Mouse (Mus musculus) hindbrain, embryonic 11.5 days (tissue): ENCODE data around the gene Hist2h3c2. TPM values are rescaled to one million over a fixed set of nuclear protein-coding genes. Genes with fewer than 3 reads are reported as not detected.
"Not testable (repeated sequence)": the region's sequence is repeated elsewhere in the genome, so short reads cannot be mapped to it uniquely, and the experiment has no call there.

Experiments used
- ATAC-seq: fragments of 200-750 bp; cut with Nextera tagmentation; 2 replicates; pipeline ENCODE4 v1.8.0; 2017; ENCODE audit warnings: mild to moderate bottlenecking, moderate TSS enrichment, moderate library complexity; ENCODE audit not compliant: low FRiP score
- DNase-seq: peaks from one replicate; pipeline ENCODE4 v3.0.0-alpha.2; 2015; ENCODE audit warnings: low spot score
- H3K27ac ChIP-seq: fragments of 300-500 bp; sonication (generic); 2 replicates; pipeline ENCODE4 v1.5.1; 2014; ENCODE audit warnings: mild to moderate bottlenecking, low read depth, low read length
- H3K27me3 ChIP-seq: fragments of 300-500 bp; sonication (generic); 2 replicates; pipeline ENCODE4 v1.6.1; 2014; ENCODE audit warnings: mild to moderate bottlenecking, low read length, moderate library complexity, mixed read lengths; ENCODE audit not compliant: control insufficient read depth, insufficient read depth
- H3K36me3 ChIP-seq: fragments of 300-500 bp; sonication (generic); 2 replicates; pipeline ENCODE4 v1.6.1; 2014; ENCODE audit warnings: mild to moderate bottlenecking, low read length, moderate library complexity, mixed read lengths; ENCODE audit not compliant: control insufficient read depth, insufficient read depth
- H3K4me1 ChIP-seq: fragments of 300-500 bp; sonication (generic); replicated peaks from 2 replicates; pipeline ENCODE4 v1.6.1; 2014; ENCODE audit warnings: low read length, mixed read lengths; ENCODE audit not compliant: control insufficient read depth, insufficient read depth
- H3K4me2 ChIP-seq: fragments of 300-500 bp; sonication (generic); replicated peaks from 2 replicates; pipeline ENCODE4 v1.6.1; 2014; ENCODE audit warnings: mild to moderate bottlenecking, low read depth, low read length
- H3K4me3 ChIP-seq: fragments of 300-500 bp; sonication (generic); 2 replicates; pipeline ENCODE4 v1.5.1; 2014; ENCODE audit warnings: low read depth, low read length
- H3K9ac ChIP-seq: fragments of 300-500 bp; sonication (generic); 2 replicates; pipeline ENCODE4 v1.6.1; 2014; ENCODE audit warnings: low read depth, low read length
- H3K9me3 ChIP-seq: fragments of 300-500 bp; sonication (generic); 2 replicates; pipeline ENCODE4 v1.6.1; 2016; ENCODE audit warnings: low read length; ENCODE audit not compliant: control insufficient read depth
- WGBS: fragments of 180-500 bp; shearing (Covaris S2); extraction: QIAGEN DNeasy Blood & Tissue Kit; methylation state at CpG from one replicate; pipeline ENCODE4 v1.1.7; 2014; 5-methylcytosine and 5-hydroxymethylcytosine counted together
- polyA plus RNA-seq: library from polyadenylated mRNA; unstranded; fragments of >200 nt; fragmentation: Nextera tagmentation; extraction: Ambion mirVana; gene quantifications from 2 replicates; pipeline ENCODE4 v1.2.1, GENCODE M21; 2014

Gene Hist2h3c2
- polyA plus RNA-seq, 1 experiment from 2014 or later: 8.4 TPM

DNA sequence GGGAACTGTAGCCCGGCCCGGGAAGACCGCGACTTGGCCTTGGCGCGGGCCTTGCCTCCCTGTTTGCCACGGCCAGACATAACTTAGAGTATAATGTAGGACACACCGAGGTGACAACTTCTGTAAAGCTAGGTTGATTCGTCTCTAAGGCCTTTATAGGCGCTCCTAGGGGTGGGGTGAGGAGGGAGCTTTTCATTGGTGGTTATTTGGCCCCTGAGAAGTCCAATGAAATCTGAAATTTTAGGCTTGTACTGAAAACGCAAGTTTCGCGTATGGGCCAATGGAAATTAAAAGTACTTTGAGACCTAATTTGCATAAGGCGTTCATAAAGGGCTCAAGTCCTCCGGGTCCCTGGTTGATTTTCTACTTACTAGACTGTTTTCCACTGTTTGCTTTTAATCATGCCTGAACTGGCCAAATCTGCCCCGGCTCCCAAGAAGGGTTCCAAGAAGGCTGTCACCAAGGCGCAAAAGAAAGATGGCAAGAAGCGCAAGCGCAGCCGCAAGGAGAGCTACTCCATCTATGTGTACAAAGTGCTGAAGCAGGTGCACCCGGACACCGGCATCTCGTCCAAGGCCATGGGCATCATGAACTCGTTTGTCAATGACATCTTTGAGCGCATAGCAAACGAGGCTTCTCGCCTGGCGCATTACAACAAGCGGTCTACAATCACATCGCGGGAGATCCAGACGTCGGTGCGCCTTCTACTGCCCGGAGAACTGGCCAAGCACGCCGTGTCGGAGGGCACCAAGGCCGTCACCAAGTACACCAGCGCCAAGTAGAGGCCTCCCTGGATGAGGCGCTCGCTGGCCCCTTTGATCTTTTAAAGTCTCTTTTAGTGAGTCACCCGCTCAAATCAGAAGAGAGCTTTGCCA, 17.9 kb downstream of the Hist2h3c2 start, which contains the start of the genes Hist2h2ac and Hist2h2be:
Gene Hist2h2ac (minus strand): TSS at position 116 of the 875 bp plus-strand sequence.
Gene Hist2h2be (plus strand): TSS at position 355 of the 875 bp plus-strand sequence.
- DNase-seq: peak; percentile 83
- Histone ChIP-seq H3K4me1 (peaks cover 6% of the 10 kb centered on the region), H3K27me3 (no peaks in the 10 kb centered on the region), H3K9me3 (no peaks in the 10 kb centered on the region), H3K9ac (peak within 1 kb of the TSS; percentile 84), H3K4me3 (peak within 1 kb of the TSS; percentile 62), H3K27ac (peak within 1 kb of the TSS; percentile 96), H3K4me2 (peak within 1 kb of the TSS; percentile 87), H3K36me3 (no peaks in the 10 kb centered on the region)
- WGBS: under 1% methylated on average over 43 of the region's 43 CpGs
- ATAC-seq: peak; percentile 82

DNA sequence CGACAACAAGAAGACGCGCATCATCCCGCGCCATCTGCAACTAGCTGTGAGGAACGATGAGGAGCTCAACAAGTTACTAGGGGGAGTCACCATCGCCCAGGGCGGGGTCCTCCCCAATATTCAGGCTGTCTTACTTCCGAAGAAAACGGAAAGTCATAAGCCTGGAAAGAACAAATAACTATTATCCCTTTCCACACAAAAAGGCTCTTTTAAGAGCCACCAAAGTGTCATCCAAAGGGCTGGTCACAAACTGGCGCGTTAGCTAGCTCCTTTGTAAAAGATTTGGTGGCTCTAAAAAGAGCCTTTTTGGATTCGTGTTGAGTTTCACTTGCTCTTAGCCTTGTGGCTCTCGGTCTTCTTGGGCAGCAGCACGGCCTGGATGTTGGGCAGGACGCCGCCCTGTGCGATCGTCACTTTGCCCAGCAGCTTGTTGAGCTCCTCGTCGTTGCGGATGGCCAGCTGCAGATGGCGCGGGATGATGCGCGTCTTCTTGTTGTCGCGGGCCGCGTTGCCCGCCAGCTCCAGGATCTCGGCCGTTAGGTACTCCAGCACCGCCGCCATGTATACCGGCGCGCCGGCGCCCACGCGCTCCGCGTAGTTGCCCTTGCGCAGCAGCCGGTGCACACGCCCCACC, 18.7 kb downstream of the Hist2h3c2 start:
- H3K9me3 ChIP-seq: not testable (repeated sequence)
- H3K9ac ChIP-seq: peak overlapping the region; percentile 84

DNA sequence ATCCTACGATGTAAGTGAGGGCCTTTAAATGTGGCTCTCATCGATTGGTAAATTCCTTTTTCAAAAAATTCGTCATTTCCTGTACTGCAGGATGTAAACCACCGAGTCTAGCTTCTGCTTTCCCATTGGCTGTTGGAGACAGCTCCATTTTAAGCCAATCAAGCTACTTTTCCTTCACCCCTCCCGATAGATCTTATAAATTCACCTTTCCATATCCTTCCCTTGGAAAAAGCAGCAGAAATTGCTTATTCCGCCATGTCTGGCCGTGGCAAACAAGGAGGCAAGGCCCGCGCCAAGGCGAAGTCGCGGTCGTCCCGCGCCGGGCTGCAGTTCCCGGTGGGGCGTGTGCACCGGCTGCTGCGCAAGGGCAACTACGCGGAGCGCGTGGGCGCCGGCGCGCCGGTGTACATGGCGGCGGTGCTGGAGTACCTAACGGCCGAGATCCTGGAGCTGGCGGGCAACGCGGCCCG, 19.2 kb downstream of the Hist2h3c2 start, which contains the start of the genes Bola1 and Hist2h2ab:
Gene Bola1 (minus strand): TSS at position 49 of the 470 bp plus-strand sequence.
Gene Hist2h2ab (plus strand): TSS at position 205 of the 470 bp plus-strand sequence.
- Histone ChIP-seq H3K27ac (peak within 1 kb of the TSS; percentile 96), H3K36me3 (no peaks in the 10 kb centered on the region), H3K27me3 (no peaks in the 10 kb centered on the region), H3K4me2 (peak within 1 kb of the TSS; percentile 87), H3K9me3 (no peaks in the 10 kb centered on the region), H3K9ac (peak within 1 kb of the TSS; percentile 84), H3K4me1 (peaks cover 6% of the 10 kb centered on the region), H3K4me3 (peak within 1 kb of the TSS; percentile 62)
- under 1% methylated on average over 37 of the region's 37 CpGs for WGBS
- ATAC-seq (peak; percentile 88), DNase-seq (peak; percentile 76)

More for the DNA sequence above, 18.7 kb downstream of the Hist2h3c2 start:
- Histone ChIP-seq H3K4me3 (peak overlapping the region; percentile 62), H3K4me2 (peak overlapping the region; percentile 87), H3K27ac (peak overlapping the region; percentile 96)
- ATAC-seq: peak; percentile 27; the same call in 1 of the 2 replicates
- not testable (repeated sequence) for H3K27me3 ChIP-seq, H3K36me3 ChIP-seq, H3K4me1 ChIP-seq
- WGBS: under 1% methylated on average over 27 of the region's 47 CpGs
- peak; percentile 62 for DNase-seq

DNA sequence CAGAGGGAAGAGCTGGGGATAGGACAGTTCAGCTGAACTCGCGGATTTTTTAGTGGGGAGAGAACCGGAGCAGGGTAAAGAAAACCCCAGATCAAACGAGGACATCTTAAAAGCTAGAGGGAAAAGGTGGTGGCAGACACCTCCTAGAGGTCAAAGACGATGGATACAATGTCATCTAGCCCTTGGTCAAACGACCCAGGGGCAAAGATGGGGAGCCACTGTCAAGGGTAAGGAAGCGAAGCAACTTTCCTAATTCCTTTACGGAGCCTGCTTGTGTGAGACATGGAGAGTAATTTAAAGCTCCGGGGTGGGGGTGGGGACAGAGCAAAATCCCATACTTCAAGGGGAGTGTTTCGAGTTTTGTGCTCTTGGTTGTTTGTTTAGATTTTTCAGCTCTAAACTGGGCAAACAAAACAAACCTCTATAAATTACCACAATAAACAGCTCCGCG, 19.7 kb downstream of the Hist2h3c2 start:
- DNase-seq (no peak), ATAC-seq (peak; percentile 47)
- H3K9ac ChIP-seq: peak overlapping the region; percentile 84
- H3K27ac ChIP-seq: peak overlapping the region; percentile 96
- no peaks in the 10 kb centered on the region for H3K27me3 ChIP-seq
- no peaks in the 10 kb centered on the region for H3K9me3 ChIP-seq
- no peaks in the 10 kb centered on the region for H3K36me3 ChIP-seq
- peak overlapping the region; percentile 62 for H3K4me3 ChIP-seq
- WGBS: under 1% methylated on average over 12 of the region's 12 CpGs
- H3K4me1 ChIP-seq: peaks cover 6% of the 10 kb centered on the region
- H3K4me2 ChIP-seq: peak overlapping the region; percentile 87

DNA sequence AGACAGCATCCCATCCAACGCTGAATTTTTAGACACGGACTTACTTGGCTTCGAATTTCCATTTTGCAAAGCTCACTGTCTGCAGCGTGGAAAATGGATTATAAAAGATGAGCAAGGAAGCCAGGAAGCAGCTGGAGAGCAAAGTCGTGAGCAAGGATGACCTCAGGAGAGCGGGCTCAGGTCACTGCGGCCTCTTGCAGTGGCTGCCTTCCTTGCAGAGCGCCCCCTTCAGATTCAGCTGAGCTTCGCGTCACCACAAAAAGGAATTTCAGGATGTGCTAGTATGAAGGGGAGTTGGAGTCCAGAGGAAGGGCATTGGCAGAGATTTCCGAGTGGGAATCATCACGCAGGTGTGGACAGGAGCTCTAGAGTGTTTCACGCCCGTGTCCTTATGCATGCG, 29.7 kb downstream of the Hist2h3c2 start:
- Histone ChIP-seq H3K9ac (no peak overlapping the region), H3K27me3 (no peaks in the 10 kb centered on the region), H3K9me3 (no peaks in the 10 kb centered on the region), H3K36me3 (no peaks in the 10 kb centered on the region), H3K27ac (no peak overlapping the region), H3K4me3 (no peak overlapping the region), H3K4me1 (no peaks in the 10 kb centered on the region), H3K4me2 (no peak overlapping the region)
- no peak for ATAC-seq
- WGBS: 22% methylated on average over 15 of the region's 15 CpGs
- peak; percentile 22 for DNase-seq

DNA sequence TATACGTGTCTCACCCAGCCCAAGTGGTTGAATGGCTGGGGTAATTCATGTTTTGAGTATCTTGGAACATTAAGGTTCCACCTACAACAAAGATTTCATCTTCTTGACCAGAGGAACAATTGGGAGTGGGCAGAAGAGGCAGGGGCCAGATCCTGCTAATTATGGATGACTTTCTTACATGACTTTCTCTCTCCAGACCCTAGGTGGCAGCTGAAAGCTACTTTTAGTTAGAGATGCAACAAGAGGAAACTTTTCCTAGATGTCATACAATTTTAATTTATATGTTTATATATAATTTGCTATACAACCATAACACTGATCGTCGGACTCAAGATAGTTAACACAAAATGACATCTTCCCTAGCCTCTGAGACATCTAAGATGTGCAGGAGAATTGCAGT, 31.1 kb downstream of the Hist2h3c2 start:
- H3K9ac ChIP-seq: no peak overlapping the region
- whole genome bisulfite sequencing: 87% methylated on average over 3 of the region's 3 CpGs
- DNase-seq: no peak

DNA sequence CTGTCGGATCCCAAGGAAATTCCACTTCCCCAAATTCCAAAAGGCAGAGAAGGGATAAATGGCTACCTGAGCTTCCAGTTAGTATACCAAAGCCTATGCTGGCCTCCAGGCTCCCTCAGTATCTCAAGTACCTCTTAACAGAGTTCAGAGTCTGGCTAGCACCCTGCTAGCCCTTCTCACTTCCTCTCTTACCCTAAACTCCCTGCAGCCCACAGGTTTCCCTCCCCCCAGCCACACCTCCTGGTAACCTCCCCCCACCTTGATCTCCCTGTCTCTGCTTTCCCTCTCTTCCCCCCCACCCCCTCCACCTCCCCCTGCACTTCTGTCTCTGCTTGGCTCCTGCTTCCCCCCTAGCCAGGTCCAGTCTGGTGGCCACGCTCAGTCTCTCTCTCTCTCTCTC, 39.2 kb downstream of the Hist2h3c2 start:
- H3K4me1 ChIP-seq: peaks cover 4% of the 10 kb centered on the region; the same call in 1 of the 2 replicates
- no peaks in the 10 kb centered on the region for H3K36me3 ChIP-seq
- no peak overlapping the region for H3K9ac ChIP-seq
- H3K4me2 ChIP-seq: no peak overlapping the region
- DNase-seq: no peak
- WGBS: 69% methylated on average over 2 of the region's 2 CpGs
- H3K9me3 ChIP-seq: no peaks in the 10 kb centered on the region
- ATAC-seq: no peak
- no peak overlapping the region for H3K4me3 ChIP-seq
- H3K27ac ChIP-seq: no peak overlapping the region
- H3K27me3 ChIP-seq: no peaks in the 10 kb centered on the region

More for the DNA sequence above, 31.1 kb downstream of the Hist2h3c2 start:
- no peaks in the 10 kb centered on the region for H3K27me3 ChIP-seq
- H3K4me1 ChIP-seq: no peaks in the 10 kb centered on the region
- no peak overlapping the region for H3K4me2 ChIP-seq
- no peak overlapping the region for H3K27ac ChIP-seq
- no peaks in the 10 kb centered on the region for H3K36me3 ChIP-seq
- ATAC-seq: no peak
- H3K4me3 ChIP-seq: no peak overlapping the region
- H3K9me3 ChIP-seq: no peaks in the 10 kb centered on the region

DNA sequence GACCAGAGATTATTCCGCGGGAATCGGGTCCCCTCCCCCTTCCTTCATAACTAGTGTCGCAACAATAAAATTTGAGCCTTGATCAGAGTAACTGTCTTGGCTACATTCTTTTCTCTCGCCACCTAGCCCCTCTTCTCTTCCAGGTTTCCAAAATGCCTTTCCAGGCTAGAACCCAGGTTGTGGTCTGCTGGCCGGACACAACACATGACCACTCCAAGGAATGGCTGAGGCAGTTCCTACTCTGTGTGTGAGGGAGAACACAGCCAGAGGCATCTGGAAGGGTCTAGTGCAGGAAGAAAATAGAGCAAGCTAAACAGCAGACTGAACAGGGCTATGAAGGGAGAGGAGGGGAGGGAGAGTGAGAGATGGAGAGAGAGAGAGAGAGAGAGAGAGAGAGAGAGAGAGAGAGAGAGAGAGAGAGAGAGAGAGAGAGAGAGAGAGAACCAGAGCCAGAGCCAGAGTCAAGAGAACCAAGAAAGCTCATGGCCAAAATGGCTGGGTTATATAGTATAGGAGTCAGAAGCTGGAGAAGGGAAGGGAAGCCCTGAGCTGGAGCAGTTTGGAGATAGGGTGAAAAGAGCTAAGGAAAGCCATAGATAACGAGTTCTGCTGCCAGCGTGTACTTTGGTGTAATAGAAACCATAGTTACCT, 40.2 kb downstream of the Hist2h3c2 start:
- DNase-seq, H3K36me3 ChIP-seq, ATAC-seq, H3K27me3 ChIP-seq, H3K27ac ChIP-seq, H3K4me3 ChIP-seq, H3K9me3 ChIP-seq, H3K4me1 ChIP-seq, H3K9ac ChIP-seq, H3K4me2 ChIP-seq: not testable (repeated sequence)
- 34% methylated on average over 6 of the region's 8 CpGs for WGBS
